Comparison of ENCODE assay signal across 10 mouse cellular contexts in the genomic region with DNA sequence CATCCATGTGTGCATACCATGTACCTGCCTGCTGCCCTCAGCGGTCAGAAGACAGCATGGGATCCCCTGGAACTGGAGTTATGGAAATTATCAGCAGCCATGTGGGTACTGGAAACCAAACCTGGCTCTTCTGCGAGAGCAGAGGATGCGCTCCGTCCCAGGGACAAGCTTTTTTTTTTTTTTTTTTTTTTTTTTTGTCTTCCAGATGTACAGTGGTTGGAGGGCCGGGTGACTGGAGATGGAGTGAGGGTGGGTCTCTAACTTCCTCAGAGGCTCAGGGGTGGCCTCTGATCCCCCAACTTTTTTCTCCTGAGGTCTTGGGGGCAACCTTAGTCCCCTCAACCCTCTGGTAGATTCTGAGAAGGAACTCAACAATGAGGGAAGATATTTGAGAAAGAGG. TPM values are rescaled to one million over a fixed set of nuclear protein-coding genes. Genes with fewer than 3 reads are reported as not detected.
DNase-seq lines count a peak whose midpoint lies in the region; ATAC-seq and TF ChIP-seq lines count a peak whose summit lies in the region.
"Had no signal": no experiment of that assay in that cellular context is flagged by ENCODE, and none has a peak within 500 bp of the region (broad histone marks: within the 10 kb centered on the region; RNA-seq: fewer than 3 reads in every experiment).

No protein-coding gene starts in this region.

- H3K4me3 ChIP-seq in kidney, adult 2 months (ENCODE audit: insufficient read depth, low read depth, low read length) = no peak overlapping the region
- no peak overlapping the region for H3K4me3 ChIP-seq in cortical plate, adult 2 months (ENCODE audit: insufficient read depth, low read length)
- no peak overlapping the region for H3K4me3 ChIP-seq in hindbrain, embryonic 14.5 days (replicated peaks; ENCODE audit: low read length)
- no peak overlapping the region for H3K4me3 ChIP-seq in midbrain, postnatal 0 days (ENCODE audit: low read depth, low read length)

- no peaks in the 10 kb centered on the region for H3K36me3 ChIP-seq in kidney, adult 2 months (ENCODE audit: control insufficient read depth, insufficient read depth, low read length)
- no peaks in the 10 kb centered on the region for H3K36me3 ChIP-seq in hindbrain, embryonic 14.5 days (replicated peaks; ENCODE audit: control insufficient read depth, insufficient read depth)
- no peaks in the 10 kb centered on the region for H3K36me3 ChIP-seq in midbrain, postnatal 0 days (ENCODE audit: insufficient read depth, low read length)

- DNase-seq in kidney, adult 2 months = no peak
- no peak for DNase-seq in kidney, postnatal 4 days
- DNase-seq in hindbrain, embryonic 14.5 days (ENCODE audit: low spot score) = no peak
- DNase-seq in midbrain, postnatal 0 days (ENCODE audit: low spot score) = no peak
- no peak for DNase-seq in adrenal gland, adult 8-10 months
- DNase-seq in layer of hippocampus, adult 9-10 months (ENCODE audit: low spot score) = no peak
- DNase-seq in T-cell, adult 2 months (ENCODE audit: low spot score) = no peak
- DNase-seq: right cerebral cortex, postnatal 25 days had no signal

- no peak for ATAC-seq in hindbrain, embryonic 14.5 days (ENCODE audit: low FRiP score)
- ATAC-seq in midbrain, postnatal 0 days (ENCODE audit: low FRiP score) = no peak

- 52% methylated on average over 5 of the region's 5 CpGs for WGBS in kidney, adult 2 months
- WGBS in hindbrain, embryonic 14.5 days = 49% methylated on average over 5 of the region's 5 CpGs
- WGBS in midbrain, postnatal 0 days = 52% methylated on average over 5 of the region's 5 CpGs

- 0 out of 2 replicates have a peak overlapping the region, but pooled peaks have one; percentile 22 for H3K9ac ChIP-seq in hindbrain, embryonic 14.5 days
- no peak overlapping the region for H3K9ac ChIP-seq in midbrain, postnatal 0 days (replicated peaks; ENCODE audit: low read length, poor library complexity, severe bottlenecking)

- H3K9me3 ChIP-seq in hindbrain, embryonic 14.5 days (ENCODE audit: control insufficient read depth, low read length) = no peaks in the 10 kb centered on the region
- H3K9me3 ChIP-seq in midbrain, postnatal 0 days (ENCODE audit: low read length) = no peaks in the 10 kb centered on the region

- peaks cover 40% of the 10 kb centered on the region for H3K4me1 ChIP-seq in kidney, adult 2 months (ENCODE audit: control insufficient read depth, insufficient read depth, low read length)
- H3K4me1 ChIP-seq in cortical plate, adult 2 months (ENCODE audit: control insufficient read depth, insufficient read depth, low read length) = peaks cover 13% of the 10 kb centered on the region
- H3K4me1 ChIP-seq in hindbrain, embryonic 14.5 days (replicated peaks; ENCODE audit: control insufficient read depth, insufficient read depth, low read length) = peaks cover 50% of the 10 kb centered on the region
- peaks cover 39% of the 10 kb centered on the region for H3K4me1 ChIP-seq in midbrain, postnatal 0 days (ENCODE audit: insufficient read depth, low read length)

- H3K27ac ChIP-seq in kidney, adult 2 months (ENCODE audit: insufficient read depth, low read depth, low read length) = peak overlapping the region; percentile 30; the same call in 1 of the 2 replicates
- 0 out of 2 replicates have a peak overlapping the region, but pooled peaks have one; percentile 32 for H3K27ac ChIP-seq in cortical plate, adult 2 months (ENCODE audit: insufficient read depth, low read length)
- H3K27ac ChIP-seq in hindbrain, embryonic 14.5 days = peak overlapping the region; percentile 39; the same call in 1 of the 2 replicates
- H3K27ac ChIP-seq in midbrain, postnatal 0 days (ENCODE audit: low read depth, low read length) = no peak overlapping the region

- no peak for TF ChIP-seq POLR2A in kidney, adult 2 months (IDR thresholded peaks at IDR 0.05; ENCODE audit: low read depth, low read length)
- TF ChIP-seq POLR2A in cortical plate, adult 2 months (IDR thresholded peaks at IDR 0.05; ENCODE audit: extremely low read depth, insufficient read depth, low read length) = no peak

- no peaks in the 10 kb centered on the region for H3K27me3 ChIP-seq in kidney, adult 2 months (replicated peaks; ENCODE audit: control insufficient read depth, insufficient read depth, low read length)
- no peaks in the 10 kb centered on the region for H3K27me3 ChIP-seq in hindbrain, embryonic 14.5 days (ENCODE audit: control insufficient read depth, insufficient read depth, low read length)
- no peaks in the 10 kb centered on the region for H3K27me3 ChIP-seq in midbrain, postnatal 0 days (ENCODE audit: insufficient read depth, low read length)

- no peak for TF ChIP-seq CTCF in kidney, adult 2 months (conservative IDR thresholded peaks at IDR 0.05; ENCODE audit: insufficient read depth, insufficient read length, low read depth, low read length)
- no peak for TF ChIP-seq CTCF in cortical plate, adult 2 months (IDR thresholded peaks at IDR 0.05; ENCODE audit: extremely low read depth, insufficient read depth, low read length)
- TF ChIP-seq CTCF in midbrain, postnatal 0 days (IDR thresholded peaks at IDR 0.05) = no peak

- peak overlapping the region; percentile 29 for H3K4me2 ChIP-seq in hindbrain, embryonic 14.5 days (replicated peaks)
- H3K4me2 ChIP-seq in midbrain, postnatal 0 days (ENCODE audit: low read depth, low read length, poor library complexity, severe bottlenecking) = peak overlapping the region; percentile 42

RNA-seq across cellular contexts. Expression of a gene that starts 1.5 kb away (rescaled TPM):
- polyA plus RNA-seq in kidney, adult 2 months (2012; rRNA removed) = 115 and 137 TPM in 2 replicates
- 52.3 and 56.5 TPM in 2 replicates for polyA plus RNA-seq in cortical plate, adult 2 months (2012; rRNA removed)
- 49.1 and 52.1 TPM in 2 replicates for polyA plus RNA-seq in hindbrain, embryonic 14.5 days (2014; fragmentation: Nextera tagmentation; extraction: Ambion mirVana)
- total RNA-seq in midbrain, postnatal 0 days (2014; rRNA removed) = 62.3 and 72.8 TPM in 2 replicates
- 38.3 and 44.3 TPM in 2 replicates for polyA plus RNA-seq in midbrain, postnatal 0 days (2015; fragmentation: Nextera tagmentation; extraction: Ambion mirVana)
- total RNA-seq in adrenal gland, adult 8-10 months (2022) = 100 to 1,000 TPM in 2 of 4 experiments, 10 to 100 TPM in 2; 86.1 to 150 (median 104) TPM
- total RNA-seq: hematopoietic stem cell, adult 5-6 weeks had no signal

RNA-seq across cellular contexts. Expression of a gene that starts 54.3 kb away (rescaled TPM):
- polyA plus RNA-seq in kidney, adult 2 months (2012; rRNA removed) = 0.17 and 0.29 TPM in 2 replicates
- polyA plus RNA-seq in cortical plate, adult 2 months (2012; rRNA removed) = 0.25 TPM in 1 of 2 replicates, not detected in the other
- not detected in 2 replicates for polyA plus RNA-seq in hindbrain, embryonic 14.5 days (2014; fragmentation: Nextera tagmentation; extraction: Ambion mirVana)
- not detected in 2 replicates for total RNA-seq in midbrain, postnatal 0 days (2014; rRNA removed)
- polyA plus RNA-seq in midbrain, postnatal 0 days (2015; fragmentation: Nextera tagmentation; extraction: Ambion mirVana) = not detected in 2 replicates
- not detected for total RNA-seq in adrenal gland, adult 8-10 months (2022)
- total RNA-seq: hematopoietic stem cell, adult 5-6 weeks had no signal
